Mouse (Mus musculus) embryonic facial prominence, embryonic 15.5 days (tissue): ENCODE measurements at regions not wholly inside any gene's neighbourhood (a gene's known extent, or its start where the extent isn't known, plus 50 kb on each side); places are given as distances from the start of the nearest gene placed in this dataset.

Experiments
- ATAC-seq: fragments of 200-750 bp; cut with Nextera tagmentation; 2 replicates; pipeline ENCODE4 v1.8.0; 2017; ENCODE audit warnings: low read depth, moderate TSS enrichment; ENCODE audit not compliant: insufficient number of reproducible peaks, low FRiP score, low TSS enrichment
- H3K27ac ChIP-seq: fragments of 300-500 bp; sonication (generic); replicated peaks from 2 replicates; pipeline ENCODE4 v1.5.1; 2015; ENCODE audit warnings: mild to moderate bottlenecking, inconsistent platforms
- H3K27me3 ChIP-seq: fragments of 300-500 bp; sonication (generic); 2 replicates; pipeline ENCODE4 v1.6.1; 2015; ENCODE audit warnings: inconsistent platforms
- H3K36me3 ChIP-seq: fragments of 300-500 bp; sonication (generic); 2 replicates; pipeline ENCODE4 v1.6.1; 2015; ENCODE audit warnings: mild to moderate bottlenecking, inconsistent platforms
- H3K4me1 ChIP-seq: fragments of 300-500 bp; sonication (generic); 2 replicates; pipeline ENCODE4 v1.6.1; 2015; ENCODE audit warnings: inconsistent platforms
- H3K4me2 ChIP-seq: fragments of 300-500 bp; sonication (generic); replicated peaks from 2 replicates; pipeline ENCODE4 v1.6.1; 2015; ENCODE audit warnings: mild to moderate bottlenecking, inconsistent platforms
- H3K4me3 ChIP-seq: fragments of 300-500 bp; sonication (generic); replicated peaks from 2 replicates; pipeline ENCODE4 v1.5.1; 2015; ENCODE audit warnings: mild to moderate bottlenecking, inconsistent platforms
- H3K9ac ChIP-seq: fragments of 300-500 bp; sonication (generic); 2 replicates; pipeline ENCODE4 v1.6.1; 2015; ENCODE audit warnings: inconsistent platforms
- H3K9me3 ChIP-seq: fragments of 300-500 bp; sonication (generic); replicated peaks from 2 replicates; pipeline ENCODE4 v1.6.1; 2016; ENCODE audit warnings: inconsistent platforms
- WGBS: fragments of 180-500 bp; shearing (Covaris S2); methylation state at CpG from one replicate; pipeline ENCODE4 v1.1.7; 2015; 5-methylcytosine and 5-hydroxymethylcytosine counted together

- WGBS = 92% methylated on average over 4 of the region's 4 CpGs
- no peaks in the 10 kb centered on the region for H3K9me3 ChIP-seq
- H3K4me3 ChIP-seq = no peak overlapping the region
- no peak overlapping the region for H3K9ac ChIP-seq
- no peak overlapping the region for H3K4me2 ChIP-seq
- 0 out of 2 replicates have a peak overlapping the region, but pooled peaks have one; percentile 48 for H3K27ac ChIP-seq
- no peak for ATAC-seq
- no peaks in the 10 kb centered on the region for H3K27me3 ChIP-seq
- peaks cover 67% of the 10 kb centered on the region for H3K4me1 ChIP-seq
- H3K36me3 ChIP-seq = peaks cover 29% of the 10 kb centered on the region
Observed at GRCm38 (mm10) chr15:85683716-85684115, 51.1 kb upstream of the Ppara start.

DNA sequence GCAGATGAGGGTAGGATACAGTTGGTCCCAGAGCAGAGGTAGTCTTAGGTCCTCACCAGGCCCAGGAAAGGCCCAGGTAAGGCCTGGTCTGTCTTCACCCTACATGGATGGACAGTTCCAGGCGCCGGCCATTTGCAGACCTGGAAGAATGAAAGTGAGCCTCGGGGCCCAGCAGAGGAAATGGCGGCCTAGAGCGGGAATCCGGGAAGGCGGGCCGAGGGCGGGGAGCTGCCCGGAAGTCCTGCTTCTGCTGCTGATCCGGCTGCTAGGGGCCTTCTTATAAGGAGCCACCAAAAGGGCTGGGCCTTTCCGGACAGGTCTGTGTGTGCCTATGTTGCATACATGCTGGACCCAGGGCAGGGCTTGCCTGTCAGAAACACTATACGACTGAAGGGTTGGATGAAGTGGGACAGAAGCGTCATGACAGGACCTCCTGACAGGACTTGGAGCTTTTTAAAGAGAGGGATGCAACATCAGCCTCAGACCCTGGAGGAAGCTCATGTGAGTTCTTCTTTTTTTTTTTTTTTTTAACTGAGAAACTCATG lies 50.5 kb upstream of the Ppara start:
- Histone ChIP-seq H3K4me2 (no peak overlapping the region), H3K9me3 (no peaks in the 10 kb centered on the region), H3K4me1 (peaks cover 66% of the 10 kb centered on the region), H3K36me3 (peaks cover 32% of the 10 kb centered on the region), H3K4me3 (no peak overlapping the region), H3K27me3 (no peaks in the 10 kb centered on the region), H3K9ac (no peak overlapping the region), H3K27ac (peak overlapping the region; percentile 59)
- 83% methylated on average over 14 of the region's 14 CpGs for WGBS
- no peak for ATAC-seq

DNA sequence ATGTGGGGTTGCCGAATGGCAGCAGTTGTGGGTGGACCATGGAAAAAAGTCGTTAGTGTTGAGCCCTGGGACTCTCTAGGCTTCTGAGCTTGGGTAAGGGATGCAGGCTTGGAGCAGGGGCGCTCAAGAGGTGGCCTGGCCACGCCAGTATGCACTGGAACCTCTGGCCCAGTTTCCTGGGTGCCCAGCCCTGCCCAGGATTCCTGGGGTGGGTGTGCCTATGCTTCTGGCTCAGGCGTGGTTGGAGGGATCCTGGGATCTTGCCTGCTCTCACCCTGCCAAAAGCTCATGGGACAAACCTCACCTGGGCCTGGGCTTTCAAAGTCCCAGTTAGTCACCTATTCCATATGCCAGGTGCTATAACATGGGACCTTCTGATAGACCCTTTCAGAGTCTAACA lies 49.9 kb upstream of the Ppara start:
- H3K4me1 ChIP-seq = peaks cover 62% of the 10 kb centered on the region
- H3K36me3 ChIP-seq = peaks cover 39% of the 10 kb centered on the region
- no peaks in the 10 kb centered on the region for H3K9me3 ChIP-seq
- H3K27me3 ChIP-seq = no peaks in the 10 kb centered on the region
- whole genome bisulfite sequencing = 56% methylated on average over 5 of the region's 5 CpGs
- no peak overlapping the region for H3K4me2 ChIP-seq
- no peak overlapping the region for H3K4me3 ChIP-seq
- peak overlapping the region; percentile 59 for H3K27ac ChIP-seq
- ATAC-seq = no peak
- H3K9ac ChIP-seq = no peak overlapping the region
